Mouse (Mus musculus) embryonic facial prominence, embryonic 15.5 days (tissue): ENCODE measurements around the gene Abcc3. TPM values are rescaled to one million over a fixed set of nuclear protein-coding genes. Genes with fewer than 3 reads are reported as not detected.
A peak's percentile ranks its signal among the peaks of the same experiment; 100 is the strongest.

Experiments
- ATAC-seq: fragments of 200-750 bp; cut with Nextera tagmentation; 2 replicates; pipeline ENCODE4 v1.8.0; 2017; ENCODE audit warnings: low read depth, moderate TSS enrichment; ENCODE audit not compliant: insufficient number of reproducible peaks, low FRiP score, low TSS enrichment
- H3K27ac ChIP-seq: fragments of 300-500 bp; sonication (generic); replicated peaks from 2 replicates; pipeline ENCODE4 v1.5.1; 2015; ENCODE audit warnings: mild to moderate bottlenecking, inconsistent platforms
- H3K27me3 ChIP-seq: fragments of 300-500 bp; sonication (generic); 2 replicates; pipeline ENCODE4 v1.6.1; 2015; ENCODE audit warnings: inconsistent platforms
- H3K36me3 ChIP-seq: fragments of 300-500 bp; sonication (generic); 2 replicates; pipeline ENCODE4 v1.6.1; 2015; ENCODE audit warnings: mild to moderate bottlenecking, inconsistent platforms
- H3K4me1 ChIP-seq: fragments of 300-500 bp; sonication (generic); 2 replicates; pipeline ENCODE4 v1.6.1; 2015; ENCODE audit warnings: inconsistent platforms
- H3K4me2 ChIP-seq: fragments of 300-500 bp; sonication (generic); replicated peaks from 2 replicates; pipeline ENCODE4 v1.6.1; 2015; ENCODE audit warnings: mild to moderate bottlenecking, inconsistent platforms
- H3K4me3 ChIP-seq: fragments of 300-500 bp; sonication (generic); replicated peaks from 2 replicates; pipeline ENCODE4 v1.5.1; 2015; ENCODE audit warnings: mild to moderate bottlenecking, inconsistent platforms
- H3K9ac ChIP-seq: fragments of 300-500 bp; sonication (generic); 2 replicates; pipeline ENCODE4 v1.6.1; 2015; ENCODE audit warnings: inconsistent platforms
- H3K9me3 ChIP-seq: fragments of 300-500 bp; sonication (generic); replicated peaks from 2 replicates; pipeline ENCODE4 v1.6.1; 2016; ENCODE audit warnings: inconsistent platforms
- WGBS: fragments of 180-500 bp; shearing (Covaris S2); methylation state at CpG from one replicate; pipeline ENCODE4 v1.1.7; 2015; 5-methylcytosine and 5-hydroxymethylcytosine counted together
- polyA plus RNA-seq: library from polyadenylated mRNA; unstranded; fragments of >200 nt; fragmentation: Nextera tagmentation; extraction: Ambion mirVana; gene quantifications from 2 replicates; pipeline ENCODE4 v1.2.1, GENCODE M21; 2015

Abcc3 gene
- 2.8 and 4.4 TPM in 2 replicates for polyA plus RNA-seq

- peak within 1 kb of the TSS; percentile 52 for H3K4me2 ChIP-seq
- peaks cover 11% of the 10 kb centered on the region; the same call in 1 of the 2 replicates for H3K27me3 ChIP-seq
- no peaks in the 10 kb centered on the region for H3K36me3 ChIP-seq
- H3K4me1 ChIP-seq = peaks cover 8% of the 10 kb centered on the region; the same call in 1 of the 2 replicates
- no peak within 1 kb of the TSS for H3K9ac ChIP-seq
- no peak within 1 kb of the TSS for H3K27ac ChIP-seq
- 10% methylated on average over 20 of the region's 20 CpGs for WGBS
- H3K4me3 ChIP-seq = peak within 1 kb of the TSS; percentile 31
- no peaks in the 10 kb centered on the region for H3K9me3 ChIP-seq
- no peak for ATAC-seq
These were observed at the start of gene Abcc3 for GRCm38 (mm10) chr11:94392672-94393109. TSS of gene Abcc3 (minus strand) at chr11:94392997.

GRCm38 (mm10) chr11:94441752-94442151, 49.0 kb upstream of the Abcc3 start:
- Histone ChIP-seq H3K9ac (no peak overlapping the region), H3K4me1 (peaks cover 35% of the 10 kb centered on the region), H3K27ac (no peak overlapping the region), H3K4me2 (no peak overlapping the region), H3K36me3 (peaks cover 30% of the 10 kb centered on the region), H3K9me3 (no peaks in the 10 kb centered on the region), H3K27me3 (no peaks in the 10 kb centered on the region), H3K4me3 (no peak overlapping the region)
- WGBS = 75% methylated on average over 9 of the region's 9 CpGs
- ATAC-seq = no peak

DNA sequence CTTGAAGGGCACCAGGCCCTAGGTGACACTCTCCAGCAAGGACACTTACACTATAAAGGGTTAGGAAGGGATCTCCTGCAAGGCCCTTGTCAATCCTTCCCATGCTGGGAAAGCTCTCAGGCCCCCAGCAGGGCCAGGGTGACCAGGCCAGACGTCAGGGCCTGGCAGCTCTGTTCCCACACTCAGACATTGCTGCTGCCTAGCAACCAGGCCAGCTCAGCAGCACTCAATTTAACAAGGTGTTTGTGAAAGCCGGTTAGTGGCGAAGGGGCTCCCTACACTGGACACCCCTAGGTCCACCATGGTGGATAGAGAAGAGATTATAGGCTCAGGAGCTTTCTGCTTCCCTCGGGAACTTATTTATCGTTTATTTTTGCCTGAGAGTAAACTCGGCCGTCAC, 48.3 kb upstream of the Abcc3 start:
- H3K4me3 ChIP-seq = no peak overlapping the region
- WGBS = 56% methylated on average over 7 of the region's 7 CpGs
- no peak for ATAC-seq
- H3K27ac ChIP-seq = no peak overlapping the region
- peaks cover 30% of the 10 kb centered on the region for H3K36me3 ChIP-seq
- no peak overlapping the region for H3K4me2 ChIP-seq
- H3K9ac ChIP-seq = no peak overlapping the region; the same call in 1 of the 2 replicates
- peaks cover 34% of the 10 kb centered on the region for H3K4me1 ChIP-seq
- no peaks in the 10 kb centered on the region for H3K9me3 ChIP-seq
- no peaks in the 10 kb centered on the region for H3K27me3 ChIP-seq

- no peaks in the 10 kb centered on the region for H3K9me3 ChIP-seq
- no peak overlapping the region for H3K9ac ChIP-seq
- peaks cover 30% of the 10 kb centered on the region for H3K36me3 ChIP-seq
- H3K4me3 ChIP-seq = no peak overlapping the region
- no peak for ATAC-seq
- H3K27ac ChIP-seq = no peak overlapping the region
- no peak overlapping the region for H3K4me2 ChIP-seq
- 86% methylated on average over 6 of the region's 6 CpGs for WGBS
- H3K27me3 ChIP-seq = no peaks in the 10 kb centered on the region
- peaks cover 27% of the 10 kb centered on the region for H3K4me1 ChIP-seq
These were observed 47.6 kb upstream of the Abcc3 start for GRCm38 (mm10) chr11:94440421-94440820.

GRCm38 (mm10) chr11:94429011-94429651, 36.3 kb upstream of the Abcc3 start:
- no peak overlapping the region for H3K4me3 ChIP-seq
- no peak overlapping the region for H3K4me2 ChIP-seq
- peak; percentile 9; the same call in 1 of the 2 replicates for ATAC-seq
- H3K4me1 ChIP-seq = peaks cover 53% of the 10 kb centered on the region
- H3K27me3 ChIP-seq = no peaks in the 10 kb centered on the region
- WGBS = 22% methylated on average over 9 of the region's 9 CpGs
- peaks cover 46% of the 10 kb centered on the region for H3K36me3 ChIP-seq
- no peaks in the 10 kb centered on the region for H3K9me3 ChIP-seq
- H3K27ac ChIP-seq = peak overlapping the region; percentile 87
- H3K9ac ChIP-seq = no peak overlapping the region

DNA sequence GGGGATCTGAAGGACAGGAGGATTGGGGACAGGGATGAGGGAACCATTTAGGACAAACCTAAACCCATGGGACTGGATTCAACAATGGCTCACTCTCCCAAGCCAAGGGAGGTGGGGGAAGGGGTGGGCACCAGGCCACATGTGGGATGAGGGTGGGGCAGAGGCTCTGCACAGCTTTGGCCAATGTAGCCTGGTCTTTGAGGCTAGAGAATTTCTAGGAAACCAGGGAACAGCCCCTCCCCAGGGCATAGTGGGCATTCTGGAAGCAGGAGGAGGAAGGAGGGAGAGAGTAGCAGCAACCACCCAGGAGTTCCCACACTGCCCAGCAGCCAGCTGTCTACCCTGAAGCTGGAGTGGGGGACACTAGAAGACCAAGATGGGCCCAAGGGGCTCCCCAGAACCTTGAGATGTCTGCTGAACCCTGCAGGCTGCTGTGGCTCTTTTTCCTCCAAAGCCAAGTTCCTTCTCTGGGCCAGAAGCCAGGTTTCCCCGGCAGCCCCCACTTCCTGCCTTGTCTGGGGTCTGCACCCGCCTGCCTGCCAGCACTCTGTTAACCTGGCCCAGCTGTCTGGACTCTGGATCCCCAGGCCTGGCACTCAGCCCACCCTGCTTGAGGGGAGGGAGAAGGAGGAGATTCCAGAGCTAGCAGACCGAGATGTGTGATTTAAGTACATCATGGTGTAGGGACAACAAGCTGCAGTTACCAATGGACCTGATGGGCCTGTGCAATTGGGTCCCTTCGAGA, 35.5 kb upstream of the Abcc3 start:
- peak overlapping the region; percentile 87 for H3K27ac ChIP-seq
- no peak overlapping the region for H3K4me3 ChIP-seq
- H3K9ac ChIP-seq = no peak overlapping the region
- 0 out of 2 replicates have a peak overlapping the region, but pooled peaks have one; percentile 21 for H3K4me2 ChIP-seq
- peak; percentile 90 for ATAC-seq
- peaks cover 43% of the 10 kb centered on the region for H3K36me3 ChIP-seq
- 3% methylated on average over 4 of the region's 4 CpGs for WGBS
- H3K4me1 ChIP-seq = peaks cover 61% of the 10 kb centered on the region
- H3K9me3 ChIP-seq = no peaks in the 10 kb centered on the region
- H3K27me3 ChIP-seq = no peaks in the 10 kb centered on the region

- Histone ChIP-seq H3K27me3 (no peaks in the 10 kb centered on the region), H3K4me2 (no peak overlapping the region), H3K4me3 (no peak overlapping the region), H3K27ac (no peak overlapping the region), H3K9ac (no peak overlapping the region), H3K36me3 (peaks cover 33% of the 10 kb centered on the region), H3K9me3 (no peaks in the 10 kb centered on the region), H3K4me1 (peaks cover 74% of the 10 kb centered on the region)
- no peak for ATAC-seq
- 57% methylated on average over 14 of the region's 14 CpGs for WGBS
These were observed 32.9 kb upstream of the Abcc3 start for GRCm38 (mm10) chr11:94425656-94426055.

DNA sequence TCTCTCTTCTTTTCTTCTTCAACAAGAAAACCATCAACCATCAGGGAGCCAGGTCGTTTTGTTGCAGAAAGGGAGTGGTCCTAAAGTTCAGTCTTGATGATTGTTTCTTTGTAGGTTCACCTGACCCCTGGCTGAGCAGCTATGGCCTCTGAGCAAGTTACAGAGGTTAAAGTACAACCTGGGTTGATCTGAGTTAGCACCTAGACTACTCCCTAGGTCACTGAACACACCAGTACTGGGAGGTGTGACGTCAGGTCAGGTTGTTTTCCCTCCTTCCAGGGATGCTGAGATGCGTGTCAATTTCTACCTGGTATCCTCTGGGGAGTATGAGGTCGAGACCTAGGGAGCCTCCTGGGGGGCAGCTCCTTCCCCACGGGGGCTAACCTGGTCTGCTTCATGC, 32.4 kb upstream of the Abcc3 start:
- Histone ChIP-seq H3K4me3 (no peak overlapping the region), H3K4me2 (no peak overlapping the region), H3K9me3 (no peaks in the 10 kb centered on the region), H3K36me3 (peaks cover 33% of the 10 kb centered on the region), H3K9ac (no peak overlapping the region; the same call in 1 of the 2 replicates), H3K27me3 (no peaks in the 10 kb centered on the region), H3K4me1 (peaks cover 71% of the 10 kb centered on the region), H3K27ac (no peak overlapping the region)
- ATAC-seq = no peak
- WGBS = 49% methylated on average over 5 of the region's 5 CpGs

- no peak for ATAC-seq
- Histone ChIP-seq H3K9me3 (no peaks in the 10 kb centered on the region), H3K27ac (no peak overlapping the region), H3K4me3 (no peak overlapping the region), H3K36me3 (peaks cover 27% of the 10 kb centered on the region), H3K4me1 (peaks cover 62% of the 10 kb centered on the region), H3K9ac (no peak overlapping the region), H3K4me2 (no peak overlapping the region), H3K27me3 (no peaks in the 10 kb centered on the region)
- WGBS = 46% methylated on average over 15 of the region's 15 CpGs
These were observed 31.6 kb upstream of the Abcc3 start for GRCm38 (mm10) chr11:94424380-94424779.

DNA sequence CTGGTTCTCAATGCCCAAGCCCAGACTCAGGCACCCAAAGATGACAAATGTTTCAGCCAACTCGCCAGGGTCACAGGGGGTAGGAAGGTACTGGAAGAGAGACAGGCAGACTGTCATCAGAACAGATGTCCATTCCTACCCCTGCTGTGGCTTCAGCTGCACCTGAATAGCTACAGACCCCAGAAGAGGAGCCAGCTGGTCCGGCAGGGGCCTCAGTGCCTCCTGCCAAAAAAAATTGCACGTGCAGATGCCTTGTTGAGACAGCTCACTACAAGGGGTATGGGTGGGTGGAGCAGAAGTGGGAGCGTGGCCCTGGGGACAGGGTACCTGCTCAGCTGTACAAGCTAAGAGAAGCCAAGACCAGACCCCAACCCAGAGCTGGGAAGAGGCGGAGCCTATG, 31.1 kb upstream of the Abcc3 start:
- Histone ChIP-seq H3K4me3 (no peak overlapping the region), H3K4me2 (no peak overlapping the region), H3K9me3 (no peaks in the 10 kb centered on the region), H3K9ac (no peak overlapping the region), H3K27me3 (no peaks in the 10 kb centered on the region), H3K27ac (0 out of 2 replicates have a peak overlapping the region, but pooled peaks have one; percentile 7), H3K4me1 (peaks cover 57% of the 10 kb centered on the region), H3K36me3 (peaks cover 27% of the 10 kb centered on the region)
- ATAC-seq = no peak
- WGBS = 57% methylated on average over 5 of the region's 5 CpGs

DNA sequence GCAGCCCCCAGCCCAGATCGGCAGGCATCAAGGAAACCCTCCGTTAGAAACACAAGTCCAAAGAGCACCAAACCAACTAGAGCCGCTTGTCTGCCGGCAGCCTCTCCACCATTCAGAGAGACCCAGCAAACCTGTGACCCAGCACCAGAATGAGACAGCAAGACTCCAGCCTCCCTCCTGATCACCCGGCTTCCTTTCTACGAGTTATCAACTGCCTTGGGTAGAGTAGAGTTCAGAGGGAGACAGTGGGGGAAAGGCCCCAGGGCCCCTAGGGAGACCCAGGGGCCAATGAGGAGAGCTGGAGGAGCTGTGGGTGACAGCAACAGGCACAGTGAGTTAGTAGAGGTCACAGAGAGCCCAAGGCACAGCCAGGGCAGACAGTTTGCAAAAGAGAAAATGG, 28.2 kb upstream of the Abcc3 start:
- Histone ChIP-seq H3K27me3 (no peaks in the 10 kb centered on the region), H3K9me3 (no peaks in the 10 kb centered on the region), H3K4me3 (no peak overlapping the region), H3K36me3 (peaks cover 40% of the 10 kb centered on the region), H3K27ac (peak overlapping the region; percentile 24; the same call in 1 of the 2 replicates), H3K9ac (no peak overlapping the region), H3K4me1 (peaks cover 40% of the 10 kb centered on the region), H3K4me2 (no peak overlapping the region)
- WGBS = 58% methylated on average over 6 of the region's 6 CpGs
- no peak for ATAC-seq
